Mouse (Mus musculus): Measurements from ENCODE around the gene Med16.

The Med16 gene

GRCm38 (mm10) chr10:79933145-79933679, 24.5 kb upstream of the Med16 start:
- in situ Hi-C loops (cut with MboI, MseI), result no loop called here

DNA sequence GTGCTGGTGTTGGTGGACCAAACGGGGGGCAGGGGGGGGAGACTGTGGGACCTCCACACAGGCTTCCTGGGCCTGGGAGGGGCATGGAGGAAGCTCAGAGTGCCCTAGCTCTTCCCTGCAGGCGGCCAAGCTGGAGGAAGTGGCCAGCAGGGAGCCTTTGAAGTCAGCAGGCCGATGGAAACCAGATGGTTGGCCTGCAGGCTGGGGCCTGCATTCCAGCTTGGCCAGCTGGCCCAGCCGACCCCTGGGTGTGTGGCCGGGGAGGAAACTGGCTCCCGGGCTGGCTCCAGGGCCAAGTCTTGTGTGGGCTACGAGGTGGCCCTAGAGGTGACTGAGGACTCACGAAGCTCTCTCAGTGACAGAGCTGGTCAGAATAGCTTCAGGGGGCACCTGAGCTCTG, 24.0 kb upstream of the Med16 start:
- in situ Hi-C loops (cut with MboI, MseI), result no loop called here

GRCm38 (mm10) chr10:79931797-79932196, 23.1 kb upstream of the Med16 start:
- in situ Hi-C loops (cut with MboI, MseI), result no loop called here

DNA sequence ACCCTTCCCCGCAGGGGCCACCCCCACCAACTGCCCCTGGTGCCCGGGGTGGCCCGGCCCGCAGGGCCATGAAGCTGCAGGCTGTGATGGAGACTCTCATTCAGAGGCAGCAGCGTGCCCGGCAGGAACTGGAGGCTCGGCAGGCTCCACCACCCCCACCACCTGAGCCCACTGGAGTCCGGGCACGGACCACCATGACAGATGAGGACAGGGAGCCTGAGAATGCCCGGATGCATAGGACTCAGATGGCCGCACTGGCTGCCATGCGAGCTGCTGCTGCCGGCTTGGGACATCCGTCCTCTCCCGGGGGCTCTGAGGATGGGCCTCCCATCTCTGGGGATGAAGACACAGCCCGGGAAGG, 22.1 kb upstream of the Med16 start:
- in situ Hi-C loops (cut with MboI, MseI), result no loop called here

- in situ Hi-C loops (cut with MboI, MseI), result loop anchor here (5.0 kb wide), 1 partner anchor 32 kb away; the partner anchor contains the start of gene Wdr18
Observed at GRCm38 (mm10) chr10:79929967-79930825, 21.5 kb upstream of the Med16 start.

- in situ Hi-C loops (cut with MboI, MseI), result loop anchor here (5.0 kb wide), 1 partner anchor 33 kb away; the partner anchor contains the start of gene Wdr18
Observed at GRCm38 (mm10) chr10:79928907-79929701, 20.4 kb upstream of the Med16 start.

DNA sequence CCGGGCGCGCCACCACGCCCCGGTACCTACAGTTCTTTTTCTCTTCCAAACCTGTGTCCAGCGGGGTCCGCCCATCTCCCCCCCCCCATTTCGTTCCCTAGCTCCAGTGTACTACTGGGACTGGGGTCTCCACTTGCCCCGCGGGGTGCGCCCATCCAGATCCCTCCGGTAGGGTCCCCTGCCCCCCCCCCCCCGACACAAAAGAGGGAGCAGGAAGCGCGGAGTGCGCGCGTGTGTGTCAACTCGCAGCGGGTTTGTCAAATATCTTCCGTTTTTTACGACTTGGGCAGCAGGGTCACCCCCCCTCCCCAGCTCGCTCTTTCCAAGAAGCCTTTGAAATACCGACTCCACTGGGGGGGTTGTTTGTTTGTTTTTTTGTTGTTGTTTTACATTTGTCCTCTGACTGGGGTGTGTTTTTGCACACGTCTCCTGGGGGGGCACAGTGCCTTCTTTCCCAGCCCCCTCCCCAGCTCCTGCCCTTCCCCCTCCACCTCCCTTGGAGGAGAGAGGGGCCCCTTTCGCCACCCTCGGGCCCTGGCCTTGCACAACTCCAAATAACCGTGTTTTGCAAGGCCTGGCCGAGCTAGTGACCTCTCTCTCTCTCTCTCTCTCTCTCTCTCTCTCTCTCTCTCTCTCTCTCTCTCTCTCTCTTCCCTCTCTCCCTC, 19.4 kb upstream of the Med16 start:
- in situ Hi-C loops (cut with MboI, MseI), result loop anchor here (5.0 kb wide), 1 partner anchor 34 kb away; the partner anchor contains the start of gene Wdr18

DNA sequence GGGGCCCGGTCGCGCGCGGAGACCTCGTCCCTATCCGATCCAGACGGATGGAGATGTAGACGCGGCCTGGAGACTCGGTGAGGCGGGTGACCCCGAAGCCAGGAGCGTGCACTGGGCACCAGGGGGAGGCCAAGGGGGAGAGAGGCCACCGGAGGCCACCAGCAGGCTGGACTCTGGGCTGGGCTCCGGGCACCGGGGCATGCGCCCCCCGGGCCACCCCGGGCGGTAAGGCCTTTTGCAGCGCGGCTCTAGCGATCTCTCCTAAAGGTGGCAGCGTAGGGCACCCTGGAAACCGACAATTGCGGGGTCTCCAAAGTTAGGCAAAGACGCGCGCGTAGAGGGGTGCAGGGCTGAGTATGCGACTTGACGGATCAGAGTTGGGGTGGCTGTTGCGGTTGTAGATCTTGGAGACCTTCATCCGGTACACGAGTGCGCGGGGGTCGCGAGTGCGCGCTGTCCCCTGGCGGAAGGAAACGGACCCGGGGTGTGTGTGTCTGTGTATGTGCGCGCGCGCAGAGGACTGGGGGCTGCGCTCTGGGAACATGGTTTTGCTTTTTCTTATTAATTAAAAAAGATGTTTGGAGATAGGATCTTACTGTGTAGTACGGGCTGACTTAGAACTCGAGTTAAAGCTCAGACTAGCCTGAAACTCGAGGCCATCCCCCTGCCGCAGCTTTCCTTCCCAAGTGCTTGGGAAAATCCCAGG, 18.8 kb upstream of the Med16 start:
- in situ Hi-C loops (cut with MboI, MseI), result loop anchor here (5.0 kb wide), 1 partner anchor 35 kb away; the partner anchor contains the start of gene Wdr18

DNA sequence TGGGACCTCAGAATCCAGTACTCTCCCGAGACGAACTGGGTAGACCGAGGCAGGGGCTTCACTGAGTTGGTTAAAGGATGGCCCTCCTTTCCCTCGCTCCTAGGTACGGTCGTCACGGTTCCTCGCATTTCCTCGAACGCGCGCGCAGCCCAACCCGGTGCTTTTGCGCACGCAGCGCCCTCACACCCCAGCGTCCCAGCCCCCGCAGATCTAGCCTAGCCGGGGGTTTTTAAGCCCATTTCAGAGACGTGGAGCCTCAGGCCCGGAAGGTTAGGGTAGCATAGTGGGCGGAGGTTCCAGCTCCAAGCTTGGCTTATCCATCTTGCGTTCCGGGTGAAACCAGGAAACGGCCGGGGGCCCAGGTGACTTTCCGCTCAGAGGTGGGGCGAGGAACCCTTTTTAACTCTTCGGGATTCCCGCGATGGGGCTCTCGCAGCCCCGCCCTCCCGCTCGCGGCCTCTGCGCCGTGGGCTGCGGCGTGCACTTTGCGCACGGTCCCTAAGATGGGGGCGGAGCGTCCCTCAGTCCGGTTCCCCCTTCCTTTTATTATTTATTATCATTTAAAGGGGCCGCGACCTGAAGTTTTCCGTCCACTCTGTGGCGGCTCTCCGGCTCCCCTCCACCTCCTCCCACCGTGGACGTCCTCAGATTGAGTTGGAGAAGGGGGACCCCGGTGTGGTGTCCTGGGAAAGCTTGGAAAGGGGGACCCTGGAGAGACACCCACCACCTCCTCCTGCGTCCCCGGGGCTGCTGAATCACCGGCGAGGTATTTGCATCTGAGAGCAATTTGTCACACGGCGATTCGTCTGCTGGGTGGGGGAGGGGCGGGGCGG, 18.0 kb upstream of the Med16 start, which contains the start of gene Arid3a:
Arid3a (plus strand) TSS at position 553 of the 833 bp plus-strand sequence.
- in situ Hi-C loops (cut with MboI, MseI), result loop anchor here (5.0 kb wide), 1 partner anchor 36 kb away; the partner anchor contains the start of gene Wdr18

GRCm38 (mm10) chr10:79925785-79926490, 17.2 kb upstream of the Med16 start:
- in situ Hi-C loops (cut with MboI, MseI), result loop anchor here (5.0 kb wide), 1 partner anchor 36 kb away; the partner anchor contains the start of gene Wdr18

DNA sequence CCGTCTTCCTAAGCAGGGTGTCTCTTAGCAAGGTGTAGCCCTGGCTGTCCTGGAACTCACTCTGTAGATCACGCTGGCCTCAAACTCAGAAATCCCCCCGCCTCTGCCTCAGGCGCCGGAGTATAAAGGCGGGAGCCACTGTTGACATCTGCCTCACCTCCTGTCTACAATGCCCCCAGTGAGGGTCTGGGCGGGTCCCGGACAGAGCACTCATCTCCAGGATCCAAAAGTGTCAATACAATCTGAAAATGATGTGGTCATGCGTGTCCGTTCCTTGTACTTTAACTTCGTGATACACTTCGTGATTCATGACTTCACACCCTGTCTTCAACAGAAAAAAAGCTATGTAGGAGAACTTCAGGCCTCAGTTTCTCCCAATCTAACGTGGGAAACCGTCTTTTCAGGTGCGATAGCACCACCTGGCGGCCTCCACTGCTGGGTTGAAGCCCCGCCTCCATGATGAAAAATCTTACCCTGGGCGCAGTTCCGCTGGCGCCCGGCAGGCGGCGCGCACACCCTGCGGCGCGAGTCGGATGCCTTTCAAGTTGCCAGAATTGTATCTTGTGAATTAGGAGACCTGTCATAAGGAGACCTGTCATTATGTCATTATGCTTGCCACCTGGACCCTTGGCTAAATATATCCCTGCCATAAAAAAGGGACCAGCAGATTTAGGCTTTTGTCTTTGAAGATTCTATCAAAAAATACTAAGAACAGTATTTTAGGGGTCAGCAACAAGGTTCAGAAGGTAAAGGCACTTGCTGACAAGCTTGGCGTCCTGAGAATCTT, 16.5 kb upstream of the Med16 start:
- in situ Hi-C loops (cut with MboI, MseI), result loop anchor here (5.0 kb wide), 1 partner anchor 37 kb away; the partner anchor contains the start of gene Wdr18

- in situ Hi-C loops (cut with MboI, MseI), result no loop called here
Observed at GRCm38 (mm10) chr10:79921572-79921971, 12.8 kb upstream of the Med16 start.

DNA sequence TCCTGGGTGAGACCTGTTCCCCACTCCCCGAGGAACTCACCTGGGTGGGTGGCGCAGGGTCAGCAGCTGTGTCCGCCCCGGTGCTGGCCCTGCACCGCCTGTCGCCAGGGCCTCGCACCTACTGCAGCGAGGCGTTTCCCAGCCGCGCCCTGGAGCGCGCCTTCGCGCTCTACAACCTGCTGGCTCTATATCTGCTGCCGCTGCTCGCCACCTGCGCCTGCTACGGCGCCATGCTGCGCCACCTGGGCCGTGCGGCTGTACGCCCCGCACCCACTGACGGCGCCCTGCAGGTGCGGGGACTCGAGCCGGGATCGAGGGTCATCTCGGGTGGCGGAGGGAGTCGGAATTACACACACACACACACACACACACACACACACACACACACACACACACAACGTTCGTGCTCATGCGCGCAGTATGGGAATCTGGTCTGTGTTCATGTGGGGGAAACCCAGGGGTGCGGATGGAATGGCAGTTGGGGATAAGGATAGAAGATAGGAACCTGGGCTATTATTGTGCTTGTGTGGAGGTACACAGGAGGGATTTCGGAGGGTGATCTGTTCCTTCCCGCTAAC, 12.3 kb upstream of the Med16 start, which contains the start of gene R3hdm4:
R3hdm4 (minus strand) TSS at position 251 of the 578 bp plus-strand sequence.
- in situ Hi-C loops (cut with MboI, MseI), result no loop called here

- in situ Hi-C loops (cut with MboI, MseI), result no loop called here
Observed at GRCm38 (mm10) chr10:79920056-79920890, 11.6 kb upstream of the Med16 start.

DNA sequence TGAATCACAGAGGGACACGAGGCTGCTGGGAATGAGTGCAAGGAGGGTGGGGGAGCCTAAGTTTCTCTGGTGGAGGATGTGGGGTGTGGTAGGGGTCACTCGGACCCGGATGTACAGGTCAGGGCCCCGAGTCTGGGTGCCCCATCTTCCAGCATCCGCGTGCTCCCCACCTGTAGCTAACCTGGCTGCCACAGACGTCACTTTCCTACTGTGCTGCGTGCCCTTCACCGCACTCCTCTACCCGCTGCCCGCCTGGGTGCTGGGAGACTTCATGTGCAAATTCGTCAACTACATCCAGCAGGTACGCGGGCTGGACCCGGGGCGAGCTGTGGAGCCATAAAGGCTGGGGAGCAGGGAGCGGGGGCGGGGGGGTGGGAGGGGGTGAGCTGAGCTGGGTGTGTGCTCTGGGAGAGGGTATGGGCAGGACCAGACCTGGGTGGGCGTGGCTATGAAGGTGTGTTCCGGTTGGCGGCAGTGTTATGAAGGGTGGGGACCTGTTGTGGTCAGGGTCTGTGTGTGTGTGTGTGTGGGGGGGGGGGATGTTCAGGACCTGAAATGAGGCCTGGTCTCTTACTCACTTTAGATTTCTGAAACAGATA, 10.6 kb upstream of the Med16 start:
- in situ Hi-C loops (cut with MboI, MseI), result no loop called here

All from T-helper 2 cell (primary cell).